Mouse (Mus musculus): ENCODE data around the gene Medag. TPM values are rescaled to one million over a fixed set of nuclear protein-coding genes. Genes with fewer than 3 reads are reported as not detected.

Medag gene
- polyA plus RNA-seq, 1 experiment from 2014 or later: 0.72 TPM

Other genes with a start within 250 kb of the Medag start
- gene Uspl1, start 227.4 kb upstream of the Medag start, polyA plus RNA-seq (2014; fragmentation: Nextera tagmentation; extraction: Ambion mirVana): 77.6 and 82.1 TPM in 2 replicates
- 2,078 and 2,281 TPM in 2 replicates for gene Hmgb1, start 227.3 kb upstream of the Medag start, polyA plus RNA-seq (2014; fragmentation: Nextera tagmentation; extraction: Ambion mirVana)
- gene Alox5ap, start 147.0 kb upstream of the Medag start, polyA plus RNA-seq (2014; fragmentation: Nextera tagmentation; extraction: Ambion mirVana): 8.5 and 8.7 TPM in 2 replicates
- 0.54 and 0.74 TPM in 2 replicates for gene Tex26, start 27.9 kb downstream of the Medag start, polyA plus RNA-seq (2014; fragmentation: Nextera tagmentation; extraction: Ambion mirVana)
- 0.18 TPM in 1 of 2 replicates, not detected in the other for gene Wdr95, start 116.9 kb downstream of the Medag start, polyA plus RNA-seq (2014; fragmentation: Nextera tagmentation; extraction: Ambion mirVana)
- gene Hsph1, start 224.6 kb downstream of the Medag start, polyA plus RNA-seq (2014; fragmentation: Nextera tagmentation; extraction: Ambion mirVana): 129 and 131 TPM in 2 replicates

Measured in embryonic facial prominence, embryonic 11.5 days (tissue).